Mouse (Mus musculus): ENCODE measurements around the gene Lrrn4.

- no peak for TF ChIP-seq CHD2 (IDR thresholded peaks at IDR 0.05; ENCODE audit: low read depth, low read length)
- TF ChIP-seq HCFC1 (IDR thresholded peaks at IDR 0.05; ENCODE audit: borderline replicate concordance, insufficient read depth, low read length), result no peak
- TF ChIP-seq MAFK (IDR thresholded peaks at IDR 0.05; ENCODE audit: insufficient read depth, low read depth, low read length), result no peak
- TF ChIP-seq ZC3H11A (IDR thresholded peaks at IDR 0.05; ENCODE audit: borderline replicate concordance, low read depth, low read length), result no peak
These were observed 39.6 kb downstream of the Lrrn4 start for GRCm38 (mm10) chr2:132841071-132841470.
